Mouse (Mus musculus) olfactory bulb, adult 2 months (tissue): ENCODE results near the gene Ccdc141.

ENCODE experiments used
- CTCF ChIP-seq: fragments of 200-500 bp; IDR thresholded peaks from 2 replicates; pipeline ENCODE4 v1.5.1; 2012; ENCODE audit warnings: low read depth, mild to moderate bottlenecking, low read length, moderate library complexity; ENCODE audit not compliant: insufficient read depth
- POLR2A ChIP-seq: fragments of 200-500 bp; IDR thresholded peaks from 2 replicates; pipeline ENCODE4 v1.6.1; 2012; ENCODE audit warnings: mild to moderate bottlenecking, low read depth, low read length, moderate library complexity; ENCODE audit not compliant: insufficient read depth

DNA sequence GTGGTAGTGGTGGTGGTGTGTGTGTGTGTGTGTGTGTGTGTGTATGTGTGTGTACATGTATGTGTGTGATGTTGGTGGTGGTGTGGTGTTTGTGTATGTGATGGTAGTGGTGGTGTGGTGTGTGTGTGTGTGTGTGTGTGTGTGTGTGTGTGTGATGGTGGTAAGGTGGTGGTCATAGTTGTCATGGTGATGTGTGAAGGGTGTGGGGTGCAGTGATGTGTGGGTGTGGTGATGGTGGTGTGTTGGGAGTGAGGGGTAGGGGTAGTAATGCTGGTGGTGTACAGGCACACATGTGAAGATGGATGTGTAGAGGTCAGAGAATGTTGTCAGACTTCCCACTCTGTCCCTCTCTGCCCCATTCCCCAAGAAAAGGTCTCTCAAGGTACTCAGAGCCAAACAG, 85.1 kb downstream of the Ccdc141 start:
- no peak for TF ChIP-seq CTCF
- no peak for TF ChIP-seq POLR2A
